Mouse (Mus musculus): Measurements from ENCODE around the gene Arfgef3. TPM values are rescaled to one million over a fixed set of nuclear protein-coding genes. Genes with fewer than 3 reads are reported as not detected.

Arfgef3 gene
- polyA plus RNA-seq, 1 experiment from 2014 or later, result 0.15 TPM

- no peaks in the 10 kb centered on the region for H3K4me1 ChIP-seq (ENCODE audit: control insufficient read depth, insufficient read depth, low read length)
- H3K4me3 ChIP-seq (ENCODE audit: low read depth, low read length), result no peak overlapping the region
- no peaks in the 10 kb centered on the region for H3K36me3 ChIP-seq (ENCODE audit: control insufficient read depth, insufficient read depth, low read length)
- DNase-seq (ENCODE audit: low spot score), result no peak
- no peak overlapping the region for H3K9ac ChIP-seq (ENCODE audit: low read length)
- 74% methylated on average over 4 of the region's 4 CpGs for WGBS
- no peak for ATAC-seq (ENCODE audit: insufficient number of reproducible peaks, low FRiP score, low TSS enrichment, low read depth)
- H3K4me2 ChIP-seq (ENCODE audit: low read depth, severe bottlenecking), result no peak overlapping the region
- H3K9me3 ChIP-seq (ENCODE audit: control insufficient read depth, low read length), result no peaks in the 10 kb centered on the region
- H3K27ac ChIP-seq (replicated peaks; ENCODE audit: low read depth, low read length), result no peak overlapping the region
- H3K27me3 ChIP-seq (ENCODE audit: control insufficient read depth, insufficient read depth, low read length), result no peaks in the 10 kb centered on the region
Observed at GRCm38 (mm10) chr10:18750057-18750456, 6.3 kb upstream of the Arfgef3 start.

GRCm38 (mm10) chr10:18742086-18742485, 1.7 kb downstream of the Arfgef3 start:
- Histone ChIP-seq H3K9ac (ENCODE audit: low read length) (no peak overlapping the region), H3K9me3 (ENCODE audit: control insufficient read depth, low read length) (no peaks in the 10 kb centered on the region), H3K36me3 (ENCODE audit: control insufficient read depth, insufficient read depth, low read length) (no peaks in the 10 kb centered on the region), H3K4me2 (ENCODE audit: low read depth, severe bottlenecking) (no peak overlapping the region), H3K27me3 (ENCODE audit: control insufficient read depth, insufficient read depth, low read length) (peaks cover 7% of the 10 kb centered on the region), H3K27ac (replicated peaks; ENCODE audit: low read depth, low read length) (no peak overlapping the region), H3K4me3 (ENCODE audit: low read depth, low read length) (no peak overlapping the region), H3K4me1 (ENCODE audit: control insufficient read depth, insufficient read depth, low read length) (no peaks in the 10 kb centered on the region)
- 58% methylated on average over 6 of the region's 6 CpGs for WGBS
- no peak for ATAC-seq (ENCODE audit: insufficient number of reproducible peaks, low FRiP score, low TSS enrichment, low read depth)
- DNase-seq (ENCODE audit: low spot score), result no peak

- DNase-seq (ENCODE audit: low spot score), result no peak
- no peaks in the 10 kb centered on the region for H3K36me3 ChIP-seq (ENCODE audit: control insufficient read depth, insufficient read depth, low read length)
- H3K27ac ChIP-seq (replicated peaks; ENCODE audit: low read depth, low read length), result no peak overlapping the region
- H3K4me2 ChIP-seq (ENCODE audit: low read depth, severe bottlenecking), result no peak overlapping the region
- no peaks in the 10 kb centered on the region for H3K4me1 ChIP-seq (ENCODE audit: control insufficient read depth, insufficient read depth, low read length)
- no peak overlapping the region for H3K4me3 ChIP-seq (ENCODE audit: low read depth, low read length)
- H3K9me3 ChIP-seq (ENCODE audit: control insufficient read depth, low read length), result no peaks in the 10 kb centered on the region
- no peak overlapping the region for H3K9ac ChIP-seq (ENCODE audit: low read length)
- H3K27me3 ChIP-seq (ENCODE audit: control insufficient read depth, insufficient read depth, low read length), result peaks cover 7% of the 10 kb centered on the region
- ATAC-seq (ENCODE audit: insufficient number of reproducible peaks, low FRiP score, low TSS enrichment, low read depth), result no peak
- 85% methylated on average over 8 of the region's 8 CpGs for WGBS
Observed at GRCm38 (mm10) chr10:18741024-18741423, 2.7 kb downstream of the Arfgef3 start.

- Histone ChIP-seq H3K4me2 (ENCODE audit: low read depth, severe bottlenecking) (no peak overlapping the region), H3K4me1 (ENCODE audit: control insufficient read depth, insufficient read depth, low read length) (no peaks in the 10 kb centered on the region), H3K9me3 (ENCODE audit: control insufficient read depth, low read length) (no peaks in the 10 kb centered on the region), H3K9ac (ENCODE audit: low read length) (no peak overlapping the region), H3K4me3 (ENCODE audit: low read depth, low read length) (no peak overlapping the region), H3K27me3 (ENCODE audit: control insufficient read depth, insufficient read depth, low read length) (no peaks in the 10 kb centered on the region), H3K36me3 (ENCODE audit: control insufficient read depth, insufficient read depth, low read length) (no peaks in the 10 kb centered on the region), H3K27ac (replicated peaks; ENCODE audit: low read depth, low read length) (no peak overlapping the region)
- DNase-seq (ENCODE audit: low spot score) (no peak), ATAC-seq (ENCODE audit: insufficient number of reproducible peaks, low FRiP score, low TSS enrichment, low read depth) (no peak)
- 92% methylated on average over 1 of the region's 1 CpGs for WGBS
Observed at GRCm38 (mm10) chr10:18728548-18728947, 15.2 kb downstream of the Arfgef3 start.

GRCm38 (mm10) chr10:18711436-18711835, 32.3 kb downstream of the Arfgef3 start:
- Histone ChIP-seq H3K36me3 (ENCODE audit: control insufficient read depth, insufficient read depth, low read length) (no peaks in the 10 kb centered on the region), H3K4me3 (ENCODE audit: low read depth, low read length) (no peak overlapping the region), H3K4me2 (ENCODE audit: low read depth, severe bottlenecking) (no peak overlapping the region), H3K27ac (replicated peaks; ENCODE audit: low read depth, low read length) (no peak overlapping the region), H3K9me3 (ENCODE audit: control insufficient read depth, low read length) (no peaks in the 10 kb centered on the region), H3K4me1 (ENCODE audit: control insufficient read depth, insufficient read depth, low read length) (no peaks in the 10 kb centered on the region), H3K9ac (ENCODE audit: low read length) (no peak overlapping the region), H3K27me3 (ENCODE audit: control insufficient read depth, insufficient read depth, low read length) (no peaks in the 10 kb centered on the region)
- ATAC-seq (ENCODE audit: insufficient number of reproducible peaks, low FRiP score, low TSS enrichment, low read depth) (no peak), DNase-seq (ENCODE audit: low spot score) (no peak)
- 82% methylated on average over 4 of the region's 4 CpGs for WGBS

GRCm38 (mm10) chr10:18710949-18711348, 32.8 kb downstream of the Arfgef3 start:
- no peak overlapping the region for H3K4me2 ChIP-seq (ENCODE audit: low read depth, severe bottlenecking)
- H3K9me3 ChIP-seq (ENCODE audit: control insufficient read depth, low read length), result no peaks in the 10 kb centered on the region
- no peak overlapping the region for H3K9ac ChIP-seq (ENCODE audit: low read length)
- ATAC-seq (ENCODE audit: insufficient number of reproducible peaks, low FRiP score, low TSS enrichment, low read depth) (no peak), DNase-seq (ENCODE audit: low spot score) (peak; percentile 31)
- H3K36me3 ChIP-seq (ENCODE audit: control insufficient read depth, insufficient read depth, low read length), result no peaks in the 10 kb centered on the region
- H3K4me1 ChIP-seq (ENCODE audit: control insufficient read depth, insufficient read depth, low read length), result no peaks in the 10 kb centered on the region
- H3K27me3 ChIP-seq (ENCODE audit: control insufficient read depth, insufficient read depth, low read length), result no peaks in the 10 kb centered on the region
- no peak overlapping the region for H3K27ac ChIP-seq (replicated peaks; ENCODE audit: low read depth, low read length)
- 53% methylated on average over 6 of the region's 6 CpGs for WGBS
- no peak overlapping the region for H3K4me3 ChIP-seq (ENCODE audit: low read depth, low read length)

GRCm38 (mm10) chr10:18709836-18710235, 33.9 kb downstream of the Arfgef3 start:
- Histone ChIP-seq H3K9me3 (ENCODE audit: control insufficient read depth, low read length) (no peaks in the 10 kb centered on the region), H3K4me3 (ENCODE audit: low read depth, low read length) (no peak overlapping the region), H3K4me1 (ENCODE audit: control insufficient read depth, insufficient read depth, low read length) (no peaks in the 10 kb centered on the region), H3K36me3 (ENCODE audit: control insufficient read depth, insufficient read depth, low read length) (no peaks in the 10 kb centered on the region), H3K27me3 (ENCODE audit: control insufficient read depth, insufficient read depth, low read length) (no peaks in the 10 kb centered on the region), H3K9ac (ENCODE audit: low read length) (no peak overlapping the region), H3K27ac (replicated peaks; ENCODE audit: low read depth, low read length) (no peak overlapping the region), H3K4me2 (ENCODE audit: low read depth, severe bottlenecking) (no peak overlapping the region)
- WGBS, result 93% methylated on average over 2 of the region's 2 CpGs
- ATAC-seq (ENCODE audit: insufficient number of reproducible peaks, low FRiP score, low TSS enrichment, low read depth), result no peak
- no peak for DNase-seq (ENCODE audit: low spot score)

GRCm38 (mm10) chr10:18708641-18709040, 35.1 kb downstream of the Arfgef3 start:
- no peak for ATAC-seq (ENCODE audit: insufficient number of reproducible peaks, low FRiP score, low TSS enrichment, low read depth)
- H3K4me2 ChIP-seq (ENCODE audit: low read depth, severe bottlenecking), result no peak overlapping the region
- no peak overlapping the region for H3K27ac ChIP-seq (replicated peaks; ENCODE audit: low read depth, low read length)
- H3K9me3 ChIP-seq (ENCODE audit: control insufficient read depth, low read length), result no peaks in the 10 kb centered on the region
- WGBS, result 90% methylated on average over 1 of the region's 1 CpGs
- no peak for DNase-seq (ENCODE audit: low spot score)
- H3K9ac ChIP-seq (ENCODE audit: low read length), result no peak overlapping the region
- no peaks in the 10 kb centered on the region for H3K36me3 ChIP-seq (ENCODE audit: control insufficient read depth, insufficient read depth, low read length)
- no peaks in the 10 kb centered on the region for H3K4me1 ChIP-seq (ENCODE audit: control insufficient read depth, insufficient read depth, low read length)
- H3K4me3 ChIP-seq (ENCODE audit: low read depth, low read length), result no peak overlapping the region
- H3K27me3 ChIP-seq (ENCODE audit: control insufficient read depth, insufficient read depth, low read length), result no peaks in the 10 kb centered on the region

- ATAC-seq (ENCODE audit: insufficient number of reproducible peaks, low FRiP score, low TSS enrichment, low read depth), result no peak
- 68% methylated on average over 4 of the region's 4 CpGs for WGBS
Observed at GRCm38 (mm10) chr10:18704393-18705120, 39.2 kb downstream of the Arfgef3 start.

More at GRCm38 (mm10) chr10:18704393-18705120, 39.2 kb downstream of the Arfgef3 start:
- H3K4me1 ChIP-seq (ENCODE audit: control insufficient read depth, insufficient read depth, low read length), result no peaks in the 10 kb centered on the region
- no peak overlapping the region for H3K4me3 ChIP-seq (ENCODE audit: low read depth, low read length)
- H3K9me3 ChIP-seq (ENCODE audit: control insufficient read depth, low read length), result no peaks in the 10 kb centered on the region
- no peak overlapping the region for H3K9ac ChIP-seq (ENCODE audit: low read length)
- H3K4me2 ChIP-seq (ENCODE audit: low read depth, severe bottlenecking), result no peak overlapping the region
- no peak for DNase-seq (ENCODE audit: low spot score)
- no peaks in the 10 kb centered on the region for H3K27me3 ChIP-seq (ENCODE audit: control insufficient read depth, insufficient read depth, low read length)
- no peaks in the 10 kb centered on the region for H3K36me3 ChIP-seq (ENCODE audit: control insufficient read depth, insufficient read depth, low read length)
- no peak overlapping the region for H3K27ac ChIP-seq (replicated peaks; ENCODE audit: low read depth, low read length)

Data from limb, embryonic 11.5 days (tissue).